Mouse (Mus musculus) adrenal gland, adult 18-20 months (tissue): ENCODE measurements around the gene Olfr60. TPM values are rescaled to one million over a fixed set of nuclear protein-coding genes. Genes with fewer than 3 reads are reported as not detected.

Experiments
- DNase-seq, 2 experiments: peaks; one replicate each; pipeline ENCODE4 v3.0.0; 2021 to 2022; ENCODE audit warnings: low spot score in 2 of 2
- long read RNA-seq, 2 experiments: library from polyadenylated mRNA; stranded (forward); transcript quantifications; one replicate each; pipeline ENCODE4 v2.0.0; 2021
- total RNA-seq, 2 experiments: library from RNA; stranded (reverse); gene quantifications; 1 replicate in 1 of 2; 2 replicates in 1 of 2; pipeline ENCODE4 v1.2.3; 2021

Olfr60 gene
- total RNA-seq: not detected
- long read RNA-seq, experiment 1: 0 reads
- long read RNA-seq, experiment 2: 0 reads

DNA sequence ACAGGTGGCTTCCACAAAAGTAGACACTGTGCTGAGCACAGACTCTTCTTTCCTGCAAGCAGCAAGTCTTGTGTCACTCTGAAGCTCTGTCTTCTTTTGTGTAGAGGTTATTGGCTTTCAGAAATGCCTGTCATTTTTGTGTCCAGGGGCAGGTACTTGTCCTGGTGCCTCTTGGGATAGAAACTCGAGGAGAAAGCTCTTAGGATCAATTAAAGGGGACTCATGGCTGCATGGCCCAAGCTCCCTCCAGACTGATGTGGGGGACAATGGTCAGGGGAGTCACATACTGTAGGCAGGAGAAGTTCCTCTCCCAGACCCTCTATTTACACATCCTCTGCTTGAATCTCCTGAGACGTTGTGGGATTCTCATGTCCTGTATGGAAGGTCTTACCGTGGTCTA lies at the start of gene Olfr60:
Gene Olfr60, minus strand, starts transcription at position 101 of the 400 bp plus-strand sequence.
- no peak for DNase-seq

DNA sequence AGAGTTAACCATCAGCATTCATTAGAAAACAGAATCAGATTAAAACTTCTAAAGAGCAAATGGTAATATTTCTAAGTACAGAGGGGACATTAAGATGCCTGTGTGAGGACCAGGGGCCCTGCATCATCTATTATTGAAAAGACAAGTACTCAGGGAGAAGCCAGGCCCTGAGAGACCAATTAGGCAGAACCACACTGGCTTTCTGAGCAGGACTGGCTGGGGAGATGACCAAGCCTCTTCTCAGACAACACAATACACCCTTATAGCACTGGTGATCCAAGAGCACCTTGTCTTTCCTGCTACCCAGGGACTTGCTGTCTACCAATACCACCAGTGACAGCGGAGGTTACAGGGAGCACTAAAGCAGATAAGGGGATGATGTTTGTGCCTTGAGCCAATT lies 41.3 kb upstream of the Olfr60 start, which contains the start of gene Olfr531:
Gene Olfr531, minus strand, starts transcription at position 101 of the 400 bp plus-strand sequence.
- no peak for DNase-seq

DNA sequence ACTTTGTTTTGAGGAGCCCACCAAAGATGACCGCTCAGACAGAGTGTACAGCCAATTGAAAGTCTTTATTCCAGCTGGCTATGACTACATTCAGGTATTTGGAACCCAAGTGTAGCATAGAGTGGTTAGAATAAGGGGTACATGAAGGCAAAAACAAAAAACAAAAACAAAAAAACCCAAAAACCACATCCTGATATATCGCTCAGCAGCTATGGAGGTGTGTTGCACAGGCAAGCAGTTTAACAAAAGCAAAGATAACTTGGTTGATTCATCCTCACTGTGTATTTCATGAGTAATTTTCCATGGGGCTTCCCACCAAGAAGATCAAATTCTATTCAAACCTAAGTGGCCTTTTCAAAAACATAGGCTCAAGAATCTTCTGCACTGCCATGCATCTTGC lies 15.4 kb upstream of the Olfr60 start:
- DNase-seq: no peak

DNA sequence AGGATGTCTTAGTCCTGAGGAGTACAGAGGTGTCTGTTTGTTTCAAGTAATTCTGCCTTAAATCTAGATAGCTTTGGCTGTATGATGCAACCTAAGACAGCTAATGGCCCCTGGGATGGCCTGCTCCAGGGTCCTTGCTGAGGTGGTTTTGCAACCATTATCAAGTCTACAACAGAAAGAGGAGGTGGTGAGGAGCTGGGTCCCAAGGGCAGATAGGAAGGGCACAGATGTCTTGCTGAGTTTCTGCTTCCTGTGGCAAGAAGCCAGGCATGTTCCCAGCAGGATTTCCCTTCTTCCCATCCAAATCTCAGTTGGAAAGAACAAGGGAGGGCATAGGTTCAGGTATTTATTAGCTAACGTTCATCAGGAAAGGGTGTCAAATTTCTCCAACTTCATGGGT lies 14.8 kb upstream of the Olfr60 start, which contains the start of gene Olfr530:
Gene Olfr530, minus strand, starts transcription at position 101 of the 400 bp plus-strand sequence.
- DNase-seq: no peak

DNA sequence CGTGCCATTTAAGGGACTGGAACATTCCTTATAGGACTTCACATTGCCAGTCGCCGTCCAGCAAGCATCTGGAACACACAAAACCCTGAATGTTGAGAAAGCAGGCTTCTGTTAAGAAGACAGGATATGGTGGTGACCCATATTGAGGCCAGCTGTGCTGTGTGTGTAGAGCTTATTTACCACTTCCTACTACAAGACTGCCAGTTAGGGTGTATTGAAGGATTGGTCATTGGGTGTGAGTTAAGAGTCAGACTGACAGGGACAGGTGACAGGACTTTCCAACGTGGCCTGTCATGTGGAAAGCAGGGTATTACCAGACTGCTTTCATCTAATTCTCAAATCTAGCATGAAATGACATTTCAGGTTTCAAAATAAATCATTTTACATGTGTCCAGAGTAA lies 12.8 kb upstream of the Olfr60 start:
- DNase-seq: no peak

DNA sequence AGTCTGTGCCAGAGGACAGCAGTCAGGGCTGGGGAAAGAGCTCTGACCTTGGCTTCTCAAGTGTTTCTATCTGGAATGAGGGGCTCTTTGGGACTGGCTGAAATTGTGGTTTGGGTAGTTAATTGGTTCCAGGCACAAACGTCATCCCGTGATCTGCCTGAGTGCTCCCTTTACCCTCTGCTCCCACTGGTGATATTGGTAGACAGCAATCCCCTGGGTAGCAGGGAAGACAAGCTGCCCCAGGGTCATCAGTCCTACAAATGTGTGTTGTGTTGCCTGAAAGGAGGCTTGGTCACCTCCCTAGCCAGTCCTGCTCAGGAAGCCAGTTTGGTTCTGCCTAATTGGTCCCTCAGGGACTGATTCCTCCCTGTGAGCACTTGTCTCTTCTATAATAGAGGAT lies 27.8 kb downstream of the Olfr60 start, which contains the start of gene Olfr527:
Gene Olfr527, plus strand, starts transcription at position 301 of the 400 bp plus-strand sequence.
- DNase-seq: no peak

DNA sequence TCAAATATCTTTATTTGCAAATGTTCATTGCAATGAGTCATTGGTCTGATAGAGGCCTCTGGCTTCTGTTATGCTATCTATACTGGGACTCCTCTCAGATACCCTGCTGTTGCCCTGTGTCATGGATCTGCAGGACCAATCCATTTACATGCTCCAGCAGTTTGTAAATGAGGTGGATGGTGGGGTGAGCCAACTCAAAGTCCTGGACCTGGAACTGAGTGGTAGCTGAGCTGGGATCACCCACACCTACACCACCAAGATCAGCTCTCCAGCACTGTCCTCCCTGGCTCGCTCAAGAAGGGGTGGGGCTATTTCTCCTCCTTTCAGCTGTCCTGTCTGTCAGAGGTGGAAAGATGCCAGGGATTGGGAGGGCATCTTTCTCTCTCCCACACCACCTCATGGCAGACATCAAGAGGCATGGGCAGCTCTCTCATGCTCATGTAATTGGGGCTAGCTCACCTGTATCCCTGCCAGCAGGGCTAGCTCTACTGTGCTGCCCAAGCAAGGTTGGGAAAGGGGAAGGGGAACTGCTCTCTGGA lies 31.6 kb downstream of the Olfr60 start:
- no peak for DNase-seq

DNA sequence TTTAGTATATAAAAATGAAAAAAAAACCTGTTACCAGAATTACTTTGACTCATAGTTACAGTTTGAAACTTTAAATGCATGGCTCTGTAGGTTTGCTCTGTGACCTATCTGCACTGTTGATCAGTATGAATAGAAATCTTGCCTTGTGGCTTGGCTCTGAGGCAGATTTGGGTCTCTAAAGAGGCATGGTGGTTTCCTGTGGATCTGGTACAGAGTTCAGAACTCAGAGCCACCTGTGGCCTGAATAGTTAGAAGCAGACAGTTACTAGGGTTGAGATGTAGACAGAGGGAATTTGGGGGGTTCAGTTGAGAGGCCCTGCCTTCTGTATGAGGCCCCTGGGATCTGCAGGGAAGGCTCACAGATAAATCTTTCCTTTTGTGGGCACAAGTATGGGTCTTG lies 40.3 kb downstream of the Olfr60 start:
- DNase-seq: no peak

DNA sequence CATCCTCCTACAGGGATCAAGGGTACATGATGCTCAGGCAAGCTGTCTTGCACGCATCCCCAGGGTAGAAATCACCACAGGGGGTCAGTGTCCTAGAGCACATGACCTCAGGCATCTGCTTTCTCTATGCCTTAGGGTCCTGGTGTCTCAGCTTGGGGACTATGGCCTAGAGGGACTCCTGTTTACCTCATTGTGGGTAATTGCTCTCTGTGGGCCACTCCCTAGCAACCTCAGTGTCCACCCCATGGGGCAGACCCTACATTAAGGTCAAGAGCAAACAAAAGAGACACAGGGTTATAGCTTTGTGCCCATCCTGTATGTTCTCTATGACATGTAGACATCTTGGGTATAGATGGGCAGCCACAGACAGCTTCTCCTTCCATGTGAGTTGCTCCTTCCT lies 40.9 kb downstream of the Olfr60 start, which contains the start of gene Olfr525:
Gene Olfr525, plus strand, starts transcription at position 301 of the 400 bp plus-strand sequence.
- DNase-seq: no peak

DNA sequence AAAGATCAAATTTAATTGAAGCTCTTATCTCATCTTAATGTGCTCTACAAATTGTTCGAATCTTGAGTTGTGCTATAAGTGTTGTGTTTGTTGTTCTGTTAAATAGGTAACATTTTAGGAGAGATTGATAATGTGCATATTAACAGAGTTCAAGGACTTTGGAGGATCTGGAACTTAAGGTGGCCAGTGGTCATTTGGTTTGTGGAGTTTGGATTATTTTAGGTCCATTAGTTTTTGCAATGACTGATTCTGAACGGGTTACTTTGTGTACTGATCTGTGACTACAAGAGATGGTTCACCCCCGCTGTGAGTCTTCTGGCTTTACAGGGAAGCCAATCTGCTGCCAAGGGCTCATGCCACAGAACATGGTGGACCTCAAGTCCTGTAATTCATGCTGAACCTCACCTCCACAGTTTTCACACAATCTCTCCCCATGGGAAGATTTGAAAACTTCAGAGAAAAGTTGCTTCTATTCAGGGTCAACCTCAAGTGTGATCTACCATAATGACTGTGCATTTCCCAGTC lies 41.5 kb downstream of the Olfr60 start:
- DNase-seq: no peak

DNA sequence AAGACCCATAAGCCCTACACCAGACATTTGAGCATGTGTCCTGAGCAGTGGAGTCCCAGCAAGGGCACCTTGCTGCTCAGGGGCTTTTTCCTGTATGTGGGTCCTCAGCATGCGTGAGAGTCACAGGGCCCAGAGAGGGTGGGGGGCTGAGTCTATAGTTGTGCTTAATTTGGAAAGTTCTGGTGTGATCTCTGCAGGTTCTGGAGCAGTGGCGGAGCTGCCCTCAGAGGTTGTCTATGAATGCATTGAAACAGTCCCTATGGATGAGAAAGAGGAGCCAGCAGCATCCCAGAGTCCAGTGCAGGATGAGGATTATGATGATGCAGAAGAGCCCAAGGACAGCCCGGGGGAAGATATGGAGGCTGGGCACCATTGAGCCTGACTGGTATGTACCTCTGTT lies 62.1 kb downstream of the Olfr60 start:
- DNase-seq: no peak

DNA sequence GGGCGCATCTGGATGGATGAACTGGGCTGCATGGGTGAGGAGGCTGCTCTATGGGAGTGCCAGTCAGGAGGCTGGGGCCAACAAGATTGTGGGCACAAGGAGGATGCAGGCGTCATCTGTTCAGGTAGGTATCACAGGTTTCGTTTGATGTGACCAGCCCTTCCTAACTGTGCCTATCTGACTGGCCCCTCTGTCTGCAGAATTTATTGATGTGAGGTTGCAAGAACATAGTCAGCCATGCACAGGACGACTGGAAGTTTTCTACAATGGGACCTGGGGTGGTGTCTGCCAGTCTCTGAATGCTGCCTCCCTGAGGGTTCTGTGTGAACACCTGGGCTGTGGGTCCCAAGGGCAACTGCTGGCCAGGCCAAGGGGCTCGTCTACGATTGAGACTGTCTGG lies 64.6 kb downstream of the Olfr60 start:
- no peak for DNase-seq

DNA sequence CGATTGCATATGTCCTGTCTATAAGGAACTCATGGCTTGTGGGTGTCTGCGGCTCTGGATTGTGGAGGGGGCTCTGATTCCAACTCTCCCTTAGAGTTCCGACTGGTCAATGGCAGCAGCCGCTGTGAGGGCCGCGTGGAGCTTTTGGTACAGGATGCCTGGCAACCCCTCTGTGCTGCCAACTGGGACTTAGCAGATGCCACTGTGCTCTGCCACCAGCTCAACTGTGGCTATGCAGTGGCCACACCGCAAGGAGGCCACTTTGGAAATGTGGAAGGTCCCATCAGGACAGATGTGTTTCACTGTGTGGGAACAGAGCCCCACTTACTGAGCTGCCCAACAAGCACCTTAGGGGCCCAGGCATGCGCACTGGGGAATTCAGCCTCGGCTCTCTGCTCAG lies 65.7 kb downstream of the Olfr60 start:
- no peak for DNase-seq

Other genes with a start within 250 kb of the Olfr60 start
- 10 to 100 TPM; 15.1 to 16.8 TPM for gene Paox, start 245.9 kb downstream of the Olfr60 start, total RNA-seq
- gene Echs1, start 245.2 kb downstream of the Olfr60 start, total RNA-seq: 100 to 1,000 TPM; 472 to 511 TPM
- gene Mtg1, start 224.1 kb downstream of the Olfr60 start, total RNA-seq: 10 to 100 TPM; 28.6 to 31.4 TPM
- under 1 TPM; 0.58 to 0.80 TPM for gene Sprn, start 206.8 kb downstream of the Olfr60 start, total RNA-seq
- not detected for gene Olfr522, start 196.9 kb downstream of the Olfr60 start, total RNA-seq
- gene Olfr523, start 188.5 kb downstream of the Olfr60 start, total RNA-seq: not detected
- gene Olfr524, start 155.7 kb downstream of the Olfr60 start, total RNA-seq: not detected
- not detected for gene Cd163l1, start 143.4 kb downstream of the Olfr60 start, total RNA-seq
- gene 5830411N06Rik, start 114.4 kb downstream of the Olfr60 start, total RNA-seq: not detected
- not detected for gene Olfr525, start 40.8 kb downstream of the Olfr60 start, total RNA-seq
- gene Olfr527, start 27.7 kb downstream of the Olfr60 start, total RNA-seq: not detected
- gene Olfr530, start 14.7 kb upstream of the Olfr60 start, total RNA-seq: not detected
- gene Olfr531, start 41.2 kb upstream of the Olfr60 start, total RNA-seq: not detected
- not detected for gene Olfr532, start 60.0 kb upstream of the Olfr60 start, total RNA-seq
- gene Olfr533, start 101.7 kb upstream of the Olfr60 start, total RNA-seq: not detected
- gene Olfr535, start 122.5 kb upstream of the Olfr60 start, total RNA-seq: not detected
- gene Olfr536, start 145.7 kb upstream of the Olfr60 start, total RNA-seq: not detected
- not detected for gene Olfr538, start 206.2 kb upstream of the Olfr60 start, total RNA-seq
- not detected for gene Olfr46, start 239.6 kb upstream of the Olfr60 start, total RNA-seq